Mouse (Mus musculus) cortical plate, adult 2 months (tissue): ENCODE data around the gene Rhof.

ENCODE experiments used
- CTCF ChIP-seq: fragments of 200-500 bp; IDR thresholded peaks from 2 replicates; pipeline ENCODE4 v1.5.1; 2011; ENCODE audit warnings: mild to moderate bottlenecking, control low read depth, low read length; ENCODE audit not compliant: insufficient read depth; ENCODE audit errors: extremely low read depth
- POLR2A ChIP-seq: fragments of 200-500 bp; IDR thresholded peaks from 2 replicates; pipeline ENCODE4 v1.6.1; 2011; ENCODE audit warnings: mild to moderate bottlenecking, low read length, control low read depth; ENCODE audit not compliant: insufficient read depth; ENCODE audit errors: extremely low read depth

GRCm38 (mm10) chr5:123068714-123069113, 63.8 kb downstream of the Rhof start:
- no peak for TF ChIP-seq POLR2A
- TF ChIP-seq CTCF = no peak
